Mouse (Mus musculus) thymus, postnatal 25 days (tissue): Measurements from ENCODE around the gene Gpatch8.
"Not testable (repeated sequence)": the region's sequence is repeated elsewhere in the genome, so short reads cannot be mapped to it uniquely, and the experiment has no call there.

Experiments
- DNase-seq: peaks from one replicate; pipeline ENCODE4 v3.0.0; 2022

Gene Gpatch8

GRCm38 (mm10) chr11:102568756-102569377, 12.7 kb upstream of the Gpatch8 start:
- DNase-seq, result no peak

GRCm38 (mm10) chr11:102568191-102568590, 12.0 kb upstream of the Gpatch8 start:
- DNase-seq, result no peak

DNA sequence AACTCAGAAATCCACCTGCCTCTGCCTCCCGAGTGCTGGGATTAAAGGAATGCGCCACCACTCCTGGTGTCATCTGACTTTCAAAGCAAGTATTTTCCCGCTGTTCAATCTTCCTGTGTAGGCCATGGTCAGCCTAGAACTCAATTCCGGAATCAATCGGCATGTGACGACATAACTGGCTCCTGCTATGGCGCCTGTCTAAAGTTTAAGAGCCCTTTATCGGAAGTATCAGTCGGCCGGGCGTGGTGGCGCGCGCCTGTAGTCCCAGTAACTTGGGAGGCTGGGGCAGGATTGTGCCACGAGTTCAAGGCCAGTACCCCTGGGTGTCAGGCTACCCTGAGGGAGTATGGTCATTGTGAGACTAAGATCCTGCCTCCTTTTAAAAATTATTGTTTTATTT, 11.5 kb upstream of the Gpatch8 start:
- no peak for DNase-seq

GRCm38 (mm10) chr11:102567157-102567556, 11.0 kb upstream of the Gpatch8 start:
- DNase-seq, result no peak

DNA sequence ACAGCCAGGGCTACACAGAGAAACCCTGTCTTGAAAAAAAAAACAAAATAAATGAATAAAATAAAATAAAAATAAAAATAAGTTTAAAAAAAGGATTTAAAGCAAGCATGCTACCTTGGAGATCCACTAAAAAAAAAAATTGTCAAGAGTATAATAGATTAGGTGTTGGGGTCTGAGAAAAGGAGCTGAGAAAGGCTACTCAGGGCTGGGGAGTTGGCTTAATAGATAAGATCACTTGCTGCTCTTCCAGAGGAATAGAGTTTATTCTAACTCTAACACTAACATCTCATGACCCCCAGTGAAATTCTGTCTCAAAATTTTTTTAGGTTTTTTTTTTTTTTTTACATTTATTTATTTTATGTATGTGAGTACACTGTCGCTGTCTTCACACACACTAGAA, 10.1 kb upstream of the Gpatch8 start:
- no peak for DNase-seq

GRCm38 (mm10) chr11:102565741-102566140, 9.5 kb upstream of the Gpatch8 start:
- no peak for DNase-seq

DNA sequence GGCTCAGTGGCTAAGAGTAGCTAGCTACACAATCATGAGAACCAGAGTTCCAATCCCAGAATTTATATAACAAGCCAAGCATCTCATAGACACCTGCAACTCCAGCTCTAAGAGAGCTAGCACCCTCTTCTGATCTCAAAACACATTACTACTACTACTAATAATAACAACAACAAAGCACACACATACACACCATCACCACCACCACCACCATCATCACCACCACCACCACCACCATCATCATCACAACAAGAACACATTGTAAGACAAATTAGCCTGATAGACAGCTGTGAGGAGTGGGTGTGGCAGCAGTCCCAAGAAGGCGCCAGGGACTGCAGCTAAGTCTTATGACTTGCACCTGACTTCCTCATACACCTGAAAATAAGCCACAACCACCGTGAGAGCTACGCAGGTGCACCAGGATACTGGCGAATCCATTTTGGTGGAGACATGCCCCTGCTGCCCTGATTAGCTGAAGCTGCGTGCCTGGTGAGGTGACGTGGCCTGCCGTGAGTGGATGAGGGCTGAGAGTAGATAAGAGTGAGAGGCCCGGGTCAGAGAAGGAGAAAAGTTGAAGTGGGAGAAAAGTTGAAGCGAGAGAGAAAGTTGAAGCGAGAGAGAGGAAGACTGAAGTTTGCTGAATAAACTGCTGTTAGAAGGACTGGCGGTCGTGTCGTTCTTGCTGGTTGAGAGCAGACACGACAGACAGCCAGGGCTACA, 8.9 kb upstream of the Gpatch8 start:
- not testable (repeated sequence) for DNase-seq

DNA sequence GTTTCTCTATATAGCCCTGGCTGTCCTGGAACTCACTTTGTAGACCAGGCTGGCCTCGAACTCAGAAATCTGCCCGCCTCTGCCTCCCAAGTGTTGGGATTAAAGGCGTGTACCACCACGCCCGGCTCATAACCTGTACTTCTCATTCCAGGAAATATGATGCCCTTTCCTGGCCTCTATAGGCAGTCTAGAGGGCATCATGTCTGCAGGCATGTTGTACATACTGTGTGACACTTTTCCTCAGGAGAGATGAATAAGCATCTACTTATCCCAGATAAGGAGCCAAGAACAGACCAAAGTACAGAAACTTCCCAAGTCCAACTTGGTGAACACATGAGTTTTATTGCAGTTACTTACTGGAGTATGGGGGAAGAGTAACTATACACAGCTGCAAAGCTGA, 2.5 kb upstream of the Gpatch8 start:
- DNase-seq, result no peak

- DNase-seq, result no peak
Measured at GRCm38 (mm10) chr11:102557386-102557785, 1.2 kb upstream of the Gpatch8 start.

DNA sequence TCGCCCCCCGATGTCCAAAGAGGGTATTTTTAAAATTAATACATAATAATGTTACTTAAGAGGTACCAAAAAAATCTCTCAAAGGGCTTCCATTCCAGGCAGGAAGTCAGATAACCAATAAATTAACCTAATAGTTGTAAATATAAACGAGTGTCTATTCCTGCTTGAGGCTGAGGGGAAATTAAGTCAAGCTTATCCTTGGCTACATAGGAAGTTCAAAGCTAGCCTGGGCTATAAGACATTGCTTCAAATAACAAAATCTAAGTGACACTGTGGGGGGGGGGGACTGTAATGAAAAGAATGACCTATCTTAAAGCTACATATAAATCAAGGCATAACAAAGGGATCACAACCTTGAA, 503 bp upstream of the Gpatch8 start:
- DNase-seq, result no peak

GRCm38 (mm10) chr11:102555400-102556030, 677 bp downstream of the Gpatch8 start:
- DNase-seq, result no peak

- no peak for DNase-seq
Measured at GRCm38 (mm10) chr11:102552051-102552450, 4.1 kb downstream of the Gpatch8 start.

DNA sequence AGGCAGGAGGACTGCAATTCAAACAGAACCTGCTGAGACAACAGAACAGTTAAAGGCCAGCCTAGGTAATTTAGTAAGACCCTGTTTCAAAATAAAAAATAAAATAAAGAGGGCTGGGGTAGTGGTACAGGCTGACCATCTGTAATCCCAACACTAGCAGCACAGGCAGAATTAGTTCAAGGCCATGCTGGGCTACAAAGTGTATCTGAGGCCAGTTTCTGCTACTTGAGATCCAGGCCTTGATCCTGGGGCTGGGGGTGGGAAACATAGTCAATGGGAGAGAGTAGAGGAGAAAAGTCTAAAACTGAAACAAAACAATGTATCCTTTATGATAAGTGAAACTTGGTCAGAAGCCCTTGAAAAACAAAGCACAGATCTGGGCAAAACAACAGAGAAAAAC, 5.0 kb downstream of the Gpatch8 start:
- no peak for DNase-seq

DNA sequence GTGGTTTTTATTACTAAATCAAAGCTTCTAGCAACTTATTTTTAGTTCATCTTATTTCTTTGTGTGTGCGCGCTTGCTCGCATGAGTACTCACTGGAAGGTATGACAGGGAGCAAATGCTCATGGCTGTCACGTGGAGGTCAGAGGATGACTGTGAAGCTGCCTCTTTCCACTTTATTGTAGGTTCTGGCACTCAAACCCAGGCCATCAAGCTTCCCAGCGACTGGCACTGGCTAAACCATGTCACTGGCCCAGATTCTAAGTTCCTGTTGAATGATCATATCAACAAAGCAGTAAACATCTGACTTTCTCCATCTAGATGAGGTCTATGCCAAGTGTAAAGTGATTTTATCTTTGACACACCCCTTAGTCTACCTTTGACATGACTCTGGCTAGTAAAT, 14.7 kb downstream of the Gpatch8 start:
- no peak for DNase-seq

DNA sequence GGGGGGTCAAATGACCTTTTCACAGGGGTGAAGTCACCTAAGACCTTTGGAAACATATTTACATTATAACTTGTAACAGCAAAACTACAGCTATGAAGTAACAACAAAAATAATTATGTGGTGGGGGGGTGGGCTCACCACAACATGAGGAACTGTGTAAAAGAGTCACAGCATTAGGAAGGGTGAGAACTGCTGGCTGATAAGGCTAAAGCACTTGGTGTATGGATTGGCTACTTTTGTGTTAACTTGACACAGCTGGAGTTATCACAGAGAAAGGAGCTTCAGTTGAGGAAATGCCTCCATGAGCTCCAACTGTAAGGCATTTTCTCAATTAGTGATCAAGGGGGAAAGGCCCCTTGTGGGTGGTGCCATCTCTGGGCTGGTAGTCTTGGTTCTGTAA, 15.9 kb downstream of the Gpatch8 start:
- not testable (repeated sequence) for DNase-seq

- DNase-seq, result no peak
Measured at GRCm38 (mm10) chr11:102539690-102540089, 16.5 kb downstream of the Gpatch8 start.

- no peak for DNase-seq
Measured at GRCm38 (mm10) chr11:102536210-102536609, 20.0 kb downstream of the Gpatch8 start.

GRCm38 (mm10) chr11:102534078-102534477, 22.1 kb downstream of the Gpatch8 start:
- DNase-seq, result no peak

- no peak for DNase-seq
Measured at GRCm38 (mm10) chr11:102531425-102531824, 24.8 kb downstream of the Gpatch8 start.

GRCm38 (mm10) chr11:102514793-102515424, 41.3 kb downstream of the Gpatch8 start:
- no peak for DNase-seq

DNA sequence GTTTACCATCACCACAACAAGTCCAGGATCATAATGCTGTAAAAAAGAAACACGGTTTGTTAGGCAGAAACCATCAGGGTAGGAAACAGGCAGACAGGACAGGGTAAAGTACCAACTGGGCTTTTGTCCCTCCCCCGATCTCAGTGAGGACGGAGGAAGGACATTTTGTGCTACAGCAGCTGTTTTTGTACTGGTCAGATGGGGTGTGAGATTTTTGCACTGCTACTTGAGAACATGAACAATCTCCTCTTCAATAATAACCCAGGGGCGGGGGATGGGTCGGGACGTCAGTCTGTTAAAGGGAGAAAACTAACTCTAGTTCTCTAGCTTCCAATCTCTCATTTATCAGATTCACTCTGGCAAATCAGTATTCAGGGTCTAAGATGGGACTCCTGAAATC, 46.0 kb downstream of the Gpatch8 start:
- no peak for DNase-seq

GRCm38 (mm10) chr11:102496732-102497131, 59.5 kb downstream of the Gpatch8 start:
- no peak for DNase-seq

DNA sequence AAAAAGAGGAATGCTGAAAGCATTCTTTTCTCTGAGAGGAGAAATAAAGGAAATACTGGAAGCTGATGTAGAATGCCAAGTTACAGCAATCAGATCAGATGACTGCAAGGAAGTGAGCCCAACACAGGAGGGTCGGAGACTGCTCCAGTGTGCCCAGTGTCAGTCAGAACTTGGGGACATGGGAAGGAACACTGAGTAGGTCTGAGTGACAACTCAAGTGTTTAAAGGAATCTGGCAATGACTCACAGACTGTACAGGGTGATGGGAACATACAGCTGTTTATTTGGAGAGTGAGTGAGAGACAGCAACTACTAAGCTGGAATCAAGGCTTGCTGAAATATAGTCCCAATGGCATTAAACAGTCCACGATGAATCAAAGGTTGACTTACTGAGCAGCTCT, 60.0 kb downstream of the Gpatch8 start:
- no peak for DNase-seq

- DNase-seq, result no peak
Measured at GRCm38 (mm10) chr11:102495742-102496141, 60.5 kb downstream of the Gpatch8 start.
